Comparison of ENCODE assay signal across 10 mouse cellular contexts in genomic region chr17:48418174-48418573, GRCm38 (mm10). TPM values are rescaled to one million over a fixed set of nuclear protein-coding genes. Genes with fewer than 3 reads are reported as not detected.
DNase-seq lines count a peak whose midpoint lies in the region; ATAC-seq and TF ChIP-seq lines count a peak whose summit lies in the region.
"Had no signal": no experiment of that assay in that cellular context is flagged by ENCODE, and none has a peak within 500 bp of the region (broad histone marks: within the 10 kb centered on the region; RNA-seq: fewer than 3 reads in every experiment).

No protein-coding gene starts in this region.

- H3K4me2 ChIP-seq in lung, embryonic 14.5 days, result peak overlapping the region; percentile 18; the same call in 1 of the 2 replicates
- H3K4me2 ChIP-seq in heart, embryonic 13.5 days, result peak overlapping the region; percentile 46
- H3K4me2 ChIP-seq: neural tube, embryonic 13.5 days had no signal

- WGBS in lung, embryonic 14.5 days, result 39% methylated on average over 7 of the region's 7 CpGs
- 30% methylated on average over 7 of the region's 7 CpGs for WGBS in heart, embryonic 13.5 days
- WGBS in embryonic facial prominence, embryonic 10.5 days, result 77% methylated on average over 7 of the region's 7 CpGs

- H3K9me3 ChIP-seq in lung, embryonic 14.5 days (ENCODE audit: low read depth, low read length), result no peaks in the 10 kb centered on the region
- no peaks in the 10 kb centered on the region for H3K9me3 ChIP-seq in heart, embryonic 13.5 days
- no peaks in the 10 kb centered on the region for H3K9me3 ChIP-seq in embryonic facial prominence, embryonic 10.5 days
- H3K9me3 ChIP-seq: neural tube, embryonic 13.5 days had no signal

- no peak overlapping the region for H3K4me3 ChIP-seq in lung, embryonic 14.5 days (ENCODE audit: low read depth, low read length)
- peak overlapping the region; percentile 8; the same call in 1 of the 2 replicates for H3K4me3 ChIP-seq in heart, embryonic 13.5 days
- no peak overlapping the region for H3K4me3 ChIP-seq in embryonic facial prominence, embryonic 10.5 days
- H3K4me3 ChIP-seq: neural tube, embryonic 13.5 days had no signal

- H3K9ac ChIP-seq in lung, embryonic 14.5 days, result no peak overlapping the region
- H3K9ac ChIP-seq in heart, embryonic 13.5 days, result peak overlapping the region; percentile 34; the same call in 1 of the 2 replicates
- H3K9ac ChIP-seq: neural tube, embryonic 13.5 days had no signal

- no peaks in the 10 kb centered on the region for H3K4me1 ChIP-seq in lung, embryonic 14.5 days (ENCODE audit: insufficient read depth)
- peaks cover 26% of the 10 kb centered on the region for H3K4me1 ChIP-seq in heart, embryonic 13.5 days
- H3K4me1 ChIP-seq in embryonic facial prominence, embryonic 10.5 days, result 0 out of 2 replicates have a peak, but pooled peaks cover 2% of the 10 kb centered on the region
- H3K4me1 ChIP-seq: neural tube, embryonic 13.5 days had no signal

- no peak for ATAC-seq in lung, embryonic 14.5 days (ENCODE audit: insufficient read depth)
- ATAC-seq in heart, embryonic 13.5 days (ENCODE audit: extremely low read depth, insufficient number of reproducible peaks, low FRiP score, low TSS enrichment), result no peak

- DNase-seq in lung, embryonic 14.5 days, result no peak
- no peak for DNase-seq in lung, postnatal 25 days (ENCODE audit: low spot score)
- peak; percentile 55 to 73 for DNase-seq in kidney, postnatal 25 days
- peak; percentile 46 for DNase-seq in splenic B cell, adult 2 months (ENCODE audit: low read depth, low spot score)
- DNase-seq in embryonic facial prominence, embryonic 10.5 days (ENCODE audit: low spot score), result no peak
- no peak for DNase-seq in adrenal gland, adult (ENCODE audit: inconsistent age in 2 of 2, low spot score in 1 of 2)
- DNase-seq in embryo, embryonic 11 days, result no peak
- DNase-seq: thymus, adult 2 months had no signal

- no peak for TF ChIP-seq CTCF in lung, embryonic 14.5 days (IDR thresholded peaks at IDR 0.05; ENCODE audit: low read depth)

- no peaks in the 10 kb centered on the region for H3K27me3 ChIP-seq in lung, embryonic 14.5 days (ENCODE audit: insufficient read depth, low read length)
- no peaks in the 10 kb centered on the region for H3K27me3 ChIP-seq in heart, embryonic 13.5 days (replicated peaks)
- no peaks in the 10 kb centered on the region for H3K27me3 ChIP-seq in splenic B cell, adult 2 months (ENCODE audit: control insufficient read depth, insufficient read depth, low read length, poor library complexity, severe bottlenecking)
- no peaks in the 10 kb centered on the region for H3K27me3 ChIP-seq in embryonic facial prominence, embryonic 10.5 days (replicated peaks; ENCODE audit: low read depth, poor library complexity, severe bottlenecking)
- H3K27me3 ChIP-seq: neural tube, embryonic 13.5 days had no signal

- H3K27ac ChIP-seq in lung, embryonic 14.5 days (ENCODE audit: low read depth), result no peak overlapping the region
- H3K27ac ChIP-seq in heart, embryonic 13.5 days (replicated peaks), result peak overlapping the region; percentile 57
- no peak overlapping the region for H3K27ac ChIP-seq in embryonic facial prominence, embryonic 10.5 days (replicated peaks)
- H3K27ac ChIP-seq: neural tube, embryonic 13.5 days had no signal

- peaks cover 47% of the 10 kb centered on the region for H3K36me3 ChIP-seq in lung, embryonic 14.5 days (ENCODE audit: insufficient read depth)
- peaks cover 98% of the 10 kb centered on the region for H3K36me3 ChIP-seq in heart, embryonic 13.5 days
- peaks cover 13% of the 10 kb centered on the region for H3K36me3 ChIP-seq in splenic B cell, adult 2 months (ENCODE audit: control insufficient read depth, insufficient read depth, low read length, poor library complexity, severe bottlenecking)
- peaks cover 63% of the 10 kb centered on the region for H3K36me3 ChIP-seq in embryonic facial prominence, embryonic 10.5 days (replicated peaks)

RNA-seq across cellular contexts. Expression of gene Oard1, which starts 8.4 kb away (rescaled TPM):
- 75.2 and 77.9 TPM in 2 replicates for polyA plus RNA-seq in lung, embryonic 14.5 days (2014; fragmentation: Nextera tagmentation; extraction: Ambion mirVana)
- 44.3 and 44.6 TPM in 2 replicates for polyA plus RNA-seq in heart, embryonic 13.5 days (2015; fragmentation: Nextera tagmentation; extraction: Ambion mirVana)
- polyA plus RNA-seq in embryonic facial prominence, embryonic 10.5 days (2016; fragmentation: Nextera tagmentation; extraction: Ambion mirVana), result 87.8 and 89.5 TPM in 2 replicates

RNA-seq across cellular contexts. Expression of gene Nfya, which starts 8.5 kb away (rescaled TPM):
- 30.3 and 30.5 TPM in 2 replicates for polyA plus RNA-seq in lung, embryonic 14.5 days (2014; fragmentation: Nextera tagmentation; extraction: Ambion mirVana)
- 9.9 and 10.5 TPM in 2 replicates for polyA plus RNA-seq in heart, embryonic 13.5 days (2015; fragmentation: Nextera tagmentation; extraction: Ambion mirVana)
- polyA plus RNA-seq in embryonic facial prominence, embryonic 10.5 days (2016; fragmentation: Nextera tagmentation; extraction: Ambion mirVana), result 25.4 and 26.6 TPM in 2 replicates

RNA-seq across cellular contexts. Expression of gene Apobec2, which starts 14.6 kb away (rescaled TPM):
- polyA plus RNA-seq in lung, embryonic 14.5 days (2014; fragmentation: Nextera tagmentation; extraction: Ambion mirVana), result 1.3 and 5.6 TPM in 2 replicates
- 182 and 204 TPM in 2 replicates for polyA plus RNA-seq in heart, embryonic 13.5 days (2015; fragmentation: Nextera tagmentation; extraction: Ambion mirVana)
- polyA plus RNA-seq in embryonic facial prominence, embryonic 10.5 days (2016; fragmentation: Nextera tagmentation; extraction: Ambion mirVana), result 0.61 and 1.2 TPM in 2 replicates

RNA-seq across cellular contexts. Expression of gene Tspo2, which starts 33.1 kb away (rescaled TPM):
- 1.5 and 1.9 TPM in 2 replicates for polyA plus RNA-seq in lung, embryonic 14.5 days (2014; fragmentation: Nextera tagmentation; extraction: Ambion mirVana)
- polyA plus RNA-seq in heart, embryonic 13.5 days (2015; fragmentation: Nextera tagmentation; extraction: Ambion mirVana), result 8.8 and 9.0 TPM in 2 replicates
- polyA plus RNA-seq in embryonic facial prominence, embryonic 10.5 days (2016; fragmentation: Nextera tagmentation; extraction: Ambion mirVana), result 0.24 and 0.45 TPM in 2 replicates

RNA-seq across cellular contexts. Expression of gene Unc5cl, which starts 36.5 kb away (rescaled TPM):
- 1.4 and 1.5 TPM in 2 replicates for polyA plus RNA-seq in lung, embryonic 14.5 days (2014; fragmentation: Nextera tagmentation; extraction: Ambion mirVana)
- polyA plus RNA-seq in heart, embryonic 13.5 days (2015; fragmentation: Nextera tagmentation; extraction: Ambion mirVana), result 0.23 and 0.24 TPM in 2 replicates
- polyA plus RNA-seq in embryonic facial prominence, embryonic 10.5 days (2016; fragmentation: Nextera tagmentation; extraction: Ambion mirVana), result 0.20 and 0.51 TPM in 2 replicates

Comparison
In these comparisons a context has a peak if more than half of its experiments do, and no peak if none do; other contexts are left out.
1. DNase-seq: peak in kidney, postnatal 25 days (2 of 2) and splenic B cell, adult 2 months (single experiment); none in lung, embryonic 14.5 days (single experiment), lung, postnatal 25 days (single experiment), embryonic facial prominence, embryonic 10.5 days (single experiment), adrenal gland, adult (0 of 2) and embryo, embryonic 11 days (single experiment).
2. RNA of gene Apobec2, which starts 14.6 kb away (polyA plus RNA-seq): 182 to 204 TPM in heart, embryonic 13.5 days; 1.3 to 5.6 TPM in lung, embryonic 14.5 days and 0.61 to 1.2 TPM in embryonic facial prominence, embryonic 10.5 days; every median in the first group is over 10 times any median in the second.